Mouse (Mus musculus) gastrocnemius, postnatal 36 days (tissue): ENCODE data around the gene Tm2d1. TPM values are rescaled to one million over a fixed set of nuclear protein-coding genes. Genes with fewer than 3 reads are reported as not detected.

Experiments
- DNase-seq, 2 experiments: peaks; one replicate each; pipeline ENCODE4 v3.0.0; 2022
- intact Hi-C: fragments of 180-260 bp; cut with DNase I; formaldehyde crosslinking; loops from one replicate; pipeline ENCODE4 v1.15.1; 2025
- total RNA-seq, 2 experiments: library from RNA; stranded (reverse); gene quantifications; 2 replicates each; pipeline ENCODE4 v1.2.3; 2021

Tm2d1 gene
- total RNA-seq, 2 experiments from 2014 or later: 29.9 to 32.1 TPM

DNA sequence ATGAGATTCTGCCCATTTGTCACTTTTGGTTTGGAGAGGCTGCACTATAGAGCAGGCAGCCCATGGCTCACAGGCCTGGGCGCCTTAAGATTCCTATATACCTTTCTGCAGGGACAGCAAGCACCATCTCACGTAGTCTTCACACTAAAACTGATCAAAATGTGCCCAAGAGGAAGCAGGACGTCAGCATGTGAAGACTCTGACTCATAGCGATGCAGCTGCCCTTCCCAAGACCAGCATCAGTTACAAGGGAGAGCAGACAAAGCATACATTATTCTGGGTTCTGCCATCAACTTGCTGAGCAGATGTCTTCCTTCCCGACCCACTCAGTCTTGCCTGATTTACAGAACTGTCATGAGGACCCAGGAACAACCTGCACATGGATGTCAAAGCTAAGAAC lies 45.9 kb downstream of the Tm2d1 start:
- DNase-seq: no peak
- intact Hi-C loops: no loop called here

DNA sequence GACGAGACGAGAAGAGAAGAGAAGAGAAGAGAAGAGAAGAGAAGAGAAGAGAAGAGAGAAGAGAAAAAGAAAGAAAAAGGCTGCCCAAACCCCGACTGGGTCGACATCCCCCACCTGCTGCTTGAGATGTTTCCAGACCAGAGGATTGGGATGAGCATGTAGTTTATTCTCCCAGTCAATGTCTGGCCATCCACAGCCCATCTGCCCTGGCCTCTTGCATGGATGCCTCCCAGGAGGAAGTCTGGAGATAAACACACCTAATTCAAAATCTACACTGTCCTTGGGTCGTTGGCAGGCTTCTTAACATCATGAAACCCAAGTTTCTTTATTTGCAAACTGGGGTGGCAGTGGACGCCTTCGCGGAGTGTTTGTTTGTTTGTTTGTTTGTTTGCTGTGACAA lies 47.4 kb downstream of the Tm2d1 start:
- intact Hi-C loops: no loop called here
- DNase-seq: no peak

GRCm38 (mm10) chr4:98322223-98322622 lies 60.9 kb downstream of the Tm2d1 start:
- intact Hi-C loops: loop anchor here (2.0 to 5.0 kb wide), 2 partner anchors 205 to 571 kb away; no protein-coding TSS in a partner anchor
- peak; percentile 92 to 94 for DNase-seq

DNA sequence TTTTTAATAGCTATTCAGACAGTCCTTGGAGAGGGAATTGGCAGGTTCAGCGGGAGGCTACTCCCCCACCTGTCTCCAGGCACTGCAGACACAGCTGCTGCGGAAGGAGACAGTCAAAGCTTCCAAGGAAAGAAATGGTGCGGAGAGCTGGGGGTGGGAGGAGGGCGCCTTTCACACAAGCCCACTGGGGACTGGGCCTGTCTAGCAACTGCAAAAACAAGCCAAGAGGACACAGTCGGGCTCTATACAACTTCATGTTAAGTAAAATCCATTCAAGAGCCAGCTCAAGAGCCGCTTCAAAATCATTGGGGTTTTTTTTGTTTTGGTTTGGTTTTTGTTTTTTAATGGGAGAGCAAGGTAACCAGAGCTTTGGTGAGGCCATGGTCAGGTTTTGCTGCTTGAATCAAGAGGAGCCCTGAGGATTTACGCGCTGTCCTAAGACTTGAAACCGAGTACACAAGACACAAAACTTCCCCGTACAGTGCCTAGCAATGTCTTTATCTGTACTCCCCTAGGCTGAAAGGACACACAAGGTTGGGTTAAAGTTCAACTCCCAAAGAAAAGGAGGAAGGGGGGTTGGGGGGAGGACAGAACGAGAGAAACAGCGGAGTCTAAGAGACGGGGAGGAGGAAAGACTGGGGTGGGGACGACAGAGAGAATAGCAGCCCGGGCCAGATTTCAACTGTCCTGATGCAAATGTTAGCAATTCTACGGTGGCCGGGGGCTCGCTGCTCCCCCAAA lies 61.6 kb downstream of the Tm2d1 start:
- DNase-seq: peak; percentile 41
- intact Hi-C loops: loop anchor here (2.0 to 5.0 kb wide), 3 partner anchors 204 to 759 kb away; no protein-coding TSS in a partner anchor

DNA sequence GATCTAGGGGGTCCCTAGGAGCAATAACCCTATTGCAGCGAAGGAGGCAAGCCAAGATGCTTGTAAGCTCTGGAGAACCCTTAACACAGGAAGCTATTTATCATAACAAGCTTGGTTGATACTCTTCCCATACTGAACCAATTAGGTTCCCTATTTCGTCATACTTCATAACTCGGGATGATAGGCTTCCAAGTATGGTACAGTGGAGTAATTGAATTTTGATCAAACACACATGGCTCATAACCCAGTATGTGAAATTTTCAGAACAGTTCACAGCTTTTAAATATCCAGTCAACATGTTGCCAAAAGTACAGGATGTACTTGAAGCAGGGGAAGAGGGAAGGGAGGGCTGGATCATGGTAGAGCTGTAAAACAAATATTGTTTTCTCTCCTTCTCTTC lies 64.3 kb downstream of the Tm2d1 start:
- DNase-seq: no peak
- intact Hi-C loops: no loop called here

GRCm38 (mm10) chr4:98317149-98317548 lies 66.0 kb downstream of the Tm2d1 start:
- DNase-seq: no peak
- intact Hi-C loops: no loop called here

Other genes with a start within 250 kb of the Tm2d1 start
- gene Patj, start 12.5 kb upstream of the Tm2d1 start, total RNA-seq: 1 to 10 TPM; 2.1 to 3.1 TPM